ENCODE assay signal across 8 mouse cellular contexts in genomic region chr2:80314854-80315241, GRCm38 (mm10). TPM values are rescaled to one million over a fixed set of nuclear protein-coding genes. Genes with fewer than 3 reads are reported as not detected.
DNase-seq lines count a peak whose midpoint lies in the region; ATAC-seq and TF ChIP-seq lines count a peak whose summit lies in the region.

No protein-coding gene starts in this region.

- H3K27me3 ChIP-seq in embryonic facial prominence, embryonic 15.5 days = no peaks in the 10 kb centered on the region
- H3K27me3 ChIP-seq in limb, embryonic 11.5 days (ENCODE audit: control insufficient read depth, insufficient read depth, low read length) = no peaks in the 10 kb centered on the region

- H3K4me1 ChIP-seq in embryonic facial prominence, embryonic 15.5 days = peaks cover 3% of the 10 kb centered on the region; the same call in 1 of the 2 replicates
- peaks cover 2% of the 10 kb centered on the region; the same call in 1 of the 2 replicates for H3K4me1 ChIP-seq in limb, embryonic 11.5 days (ENCODE audit: control insufficient read depth, insufficient read depth, low read length)

- H3K36me3 ChIP-seq in embryonic facial prominence, embryonic 15.5 days = peaks cover 8% of the 10 kb centered on the region
- no peaks in the 10 kb centered on the region for H3K36me3 ChIP-seq in limb, embryonic 11.5 days (ENCODE audit: control insufficient read depth, insufficient read depth, low read length)

- peak overlapping the region; percentile 86 for H3K4me3 ChIP-seq in left cerebral cortex, adult 2 months
- H3K4me3 ChIP-seq in embryonic facial prominence, embryonic 15.5 days (replicated peaks) = peak overlapping the region; percentile 88
- peak overlapping the region; percentile 79 for H3K4me3 ChIP-seq in limb, embryonic 11.5 days (ENCODE audit: low read depth, low read length)

- peak overlapping the region; percentile 56 for H3K4me2 ChIP-seq in embryonic facial prominence, embryonic 15.5 days (replicated peaks)
- H3K4me2 ChIP-seq in limb, embryonic 11.5 days (ENCODE audit: low read depth, severe bottlenecking) = peak overlapping the region; percentile 54

- peak overlapping the region; percentile 98 for H3K27ac ChIP-seq in left cerebral cortex, adult 2 months
- H3K27ac ChIP-seq in embryonic facial prominence, embryonic 15.5 days (replicated peaks) = peak overlapping the region; percentile 93
- H3K27ac ChIP-seq in limb, embryonic 11.5 days (replicated peaks; ENCODE audit: low read depth, low read length) = no peak overlapping the region

- H3K9ac ChIP-seq in embryonic facial prominence, embryonic 15.5 days = peak overlapping the region; percentile 76
- peak overlapping the region; percentile 84; the same call in 1 of the 2 replicates for H3K9ac ChIP-seq in limb, embryonic 11.5 days (ENCODE audit: low read length)

- WGBS in embryonic facial prominence, embryonic 15.5 days = 40% methylated on average over 7 of the region's 7 CpGs
- 55% methylated on average over 7 of the region's 7 CpGs for WGBS in limb, embryonic 11.5 days

- intact Hi-C loops in left cerebral cortex, adult 2 months (cut with DNase I) = no loop called here

- no peak for ATAC-seq in embryonic facial prominence, embryonic 15.5 days (ENCODE audit: insufficient number of reproducible peaks, low FRiP score, low TSS enrichment, low read depth)
- ATAC-seq in limb, embryonic 11.5 days (ENCODE audit: insufficient number of reproducible peaks, low FRiP score, low TSS enrichment, low read depth) = 0 out of 2 replicates have a peak, but pooled peaks have one; percentile 3
- peak; percentile 53; the same call in 1 of the 2 replicates for ATAC-seq in neutrophil, adult 5-6 weeks (ENCODE audit: extremely low read depth, insufficient number of reproducible peaks, low FRiP score, poor library complexity, severe bottlenecking)

- H3K9me3 ChIP-seq in embryonic facial prominence, embryonic 15.5 days (replicated peaks) = no peaks in the 10 kb centered on the region
- no peaks in the 10 kb centered on the region for H3K9me3 ChIP-seq in limb, embryonic 11.5 days (ENCODE audit: control insufficient read depth, low read length)

- no peak for TF ChIP-seq CTCF in left cerebral cortex, adult 2 months (IDR thresholded peaks at IDR 0.05)

- no peak for DNase-seq in left cerebral cortex, adult 2 months (ENCODE audit: extremely low spot score in 1 of 2, low spot score in 2 of 2)
- DNase-seq in left cerebral cortex, adult 9 months (ENCODE audit: low spot score in 2 of 2) = no peak
- DNase-seq in limb, embryonic 11.5 days (ENCODE audit: low spot score) = no peak
- DNase-seq in cerebellum, adult 8-10 months = no peak
- DNase-seq in spleen, postnatal 14 days (ENCODE audit: low spot score in 2 of 2) = no peak
- no peak for DNase-seq in adipocyte (ENCODE audit: low spot score)

RNA-seq across cellular contexts. Expression of gene Dnajc10, which starts 0.4 kb away (rescaled TPM):
- total RNA-seq in left cerebral cortex, adult 2 months (2021) = 10 to 100 TPM; 66.2 to 70.1 TPM
- 66.5 and 68.2 TPM in 2 replicates for polyA plus RNA-seq in embryonic facial prominence, embryonic 15.5 days (2015; fragmentation: Nextera tagmentation; extraction: Ambion mirVana)
- 94.3 and 99.4 TPM in 2 replicates for polyA plus RNA-seq in limb, embryonic 11.5 days (2014; fragmentation: Nextera tagmentation; extraction: Ambion mirVana)
- 64.7 and 67.5 TPM in 2 replicates for total RNA-seq in neutrophil, adult 5-6 weeks (2017)

RNA-seq across cellular contexts. Expression of gene Prdx6b, which starts 22.6 kb away (rescaled TPM):
- total RNA-seq in left cerebral cortex, adult 2 months (2021) = not detected
- polyA plus RNA-seq in embryonic facial prominence, embryonic 15.5 days (2015; fragmentation: Nextera tagmentation; extraction: Ambion mirVana) = 0.05 TPM in 1 of 2 replicates, not detected in the other
- not detected in 2 replicates for polyA plus RNA-seq in limb, embryonic 11.5 days (2014; fragmentation: Nextera tagmentation; extraction: Ambion mirVana)
- total RNA-seq in neutrophil, adult 5-6 weeks (2017) = 0.25 TPM in 1 of 2 replicates, not detected in the other
